Mouse (Mus musculus): ENCODE data around the gene Polr3b.

Polr3b gene

DNA sequence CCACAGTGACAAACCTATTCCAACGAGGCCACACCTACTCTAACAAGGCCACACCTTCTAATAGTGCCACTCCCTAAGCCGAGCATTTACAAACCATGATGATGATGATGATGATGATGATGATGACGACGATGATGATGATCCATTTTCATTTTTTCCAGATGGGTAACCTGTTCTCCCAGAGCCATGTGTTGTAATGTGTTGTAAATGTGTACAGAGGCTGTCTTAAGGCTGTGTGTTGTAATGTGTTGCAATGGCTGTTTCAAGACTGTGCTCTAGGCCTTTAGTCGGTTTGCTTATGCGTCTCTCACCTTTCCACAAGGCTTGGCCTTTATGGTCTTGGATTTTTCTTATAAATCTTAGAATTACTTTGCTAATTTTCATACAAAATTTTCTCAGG is 40.0 kb downstream of the Polr3b start:
- no peak for DNase-seq (ENCODE audit: low spot score)

DNA sequence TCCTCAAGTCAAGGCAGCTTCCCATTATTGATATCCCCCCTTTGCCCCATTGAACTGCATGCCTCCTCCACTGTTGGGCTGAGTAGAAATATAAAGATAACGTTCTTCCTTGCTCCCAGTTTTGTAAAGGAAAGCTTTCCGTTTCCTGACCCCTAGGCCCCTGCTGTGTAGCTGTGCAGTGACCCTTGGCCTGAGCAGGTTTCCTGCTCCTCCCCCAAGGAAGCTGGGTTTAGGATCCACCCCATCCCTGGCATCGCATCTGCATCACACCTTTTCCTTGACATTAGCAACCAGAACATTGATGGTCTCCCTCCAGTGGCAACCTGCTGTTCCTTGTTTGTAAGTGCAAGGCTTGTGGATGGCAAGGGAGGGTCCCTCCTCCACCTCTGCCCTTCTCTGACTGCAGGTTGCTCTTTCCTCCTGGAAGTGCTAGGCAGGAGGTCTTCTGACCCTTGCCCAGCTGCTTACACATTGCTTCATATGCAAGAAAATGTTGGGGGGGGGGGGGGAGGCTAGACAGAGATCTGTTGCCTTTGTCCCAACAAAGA is 43.7 kb downstream of the Polr3b start:
- no peak for DNase-seq (ENCODE audit: low spot score)

DNA sequence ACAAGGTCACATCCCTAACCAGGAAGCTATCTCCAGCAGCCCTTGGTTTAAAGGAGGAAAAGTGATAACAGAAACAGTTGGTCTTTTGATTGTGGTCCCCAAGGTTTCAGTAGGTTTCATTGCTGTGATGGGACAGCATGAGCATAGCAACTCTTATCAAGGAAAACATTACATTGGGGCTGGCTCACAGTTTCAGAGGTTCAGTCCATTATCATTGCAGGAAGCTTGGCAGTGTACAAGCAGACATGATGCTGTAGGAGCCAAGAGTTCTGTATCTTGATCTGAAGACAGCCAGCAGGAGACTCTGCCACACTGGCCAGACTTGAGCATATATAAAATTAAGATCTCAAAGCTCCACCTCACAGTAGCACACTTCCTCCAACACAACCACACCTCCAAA is 53.6 kb downstream of the Polr3b start:
- no peak for DNase-seq (ENCODE audit: low spot score)

DNA sequence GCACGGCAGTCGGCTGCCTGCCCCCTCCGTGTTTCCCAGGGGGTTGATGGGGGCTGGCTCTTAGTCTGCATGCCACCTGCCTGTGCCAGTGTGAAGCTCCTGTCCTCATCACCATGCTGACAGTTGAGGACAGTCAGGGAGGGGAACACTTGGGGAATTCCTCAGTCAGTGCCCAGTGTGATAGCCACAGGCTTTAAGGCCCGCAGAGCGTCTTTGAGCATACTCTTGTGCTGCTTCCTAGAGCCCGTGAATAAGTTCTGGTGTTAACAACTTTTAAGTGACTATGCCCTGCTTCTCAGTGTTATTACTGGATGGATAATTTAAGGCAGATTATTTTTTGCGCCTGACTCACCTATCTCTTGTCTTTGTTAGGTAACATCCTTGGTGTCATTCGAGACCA is 54.4 kb downstream of the Polr3b start:
- no peak for DNase-seq (ENCODE audit: low spot score)

- DNase-seq (ENCODE audit: low spot score), result no peak
Measured at GRCm38 (mm10) chr10:84677871-84678270, 55.8 kb downstream of the Polr3b start.

DNA sequence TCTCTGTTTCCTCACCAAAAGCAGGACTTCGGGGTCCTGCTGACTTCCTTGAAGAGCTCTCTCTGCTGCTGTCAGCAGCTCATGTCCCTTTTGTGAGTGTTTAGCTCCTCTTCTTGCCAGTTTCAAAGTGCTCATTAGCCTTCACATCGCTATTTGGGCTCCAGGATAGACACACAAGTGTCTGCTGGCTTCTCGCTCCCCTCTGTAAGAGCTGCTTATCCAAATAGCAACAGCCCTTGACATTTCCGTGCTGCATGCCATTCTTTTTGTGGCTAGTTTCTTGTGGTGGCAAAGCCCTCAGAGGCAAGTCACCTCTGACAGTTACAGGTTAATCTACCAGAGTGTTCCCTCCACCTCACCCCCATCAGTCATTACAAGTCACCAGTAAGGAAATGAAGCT is 56.3 kb downstream of the Polr3b start:
- no peak for DNase-seq (ENCODE audit: low spot score)

DNA sequence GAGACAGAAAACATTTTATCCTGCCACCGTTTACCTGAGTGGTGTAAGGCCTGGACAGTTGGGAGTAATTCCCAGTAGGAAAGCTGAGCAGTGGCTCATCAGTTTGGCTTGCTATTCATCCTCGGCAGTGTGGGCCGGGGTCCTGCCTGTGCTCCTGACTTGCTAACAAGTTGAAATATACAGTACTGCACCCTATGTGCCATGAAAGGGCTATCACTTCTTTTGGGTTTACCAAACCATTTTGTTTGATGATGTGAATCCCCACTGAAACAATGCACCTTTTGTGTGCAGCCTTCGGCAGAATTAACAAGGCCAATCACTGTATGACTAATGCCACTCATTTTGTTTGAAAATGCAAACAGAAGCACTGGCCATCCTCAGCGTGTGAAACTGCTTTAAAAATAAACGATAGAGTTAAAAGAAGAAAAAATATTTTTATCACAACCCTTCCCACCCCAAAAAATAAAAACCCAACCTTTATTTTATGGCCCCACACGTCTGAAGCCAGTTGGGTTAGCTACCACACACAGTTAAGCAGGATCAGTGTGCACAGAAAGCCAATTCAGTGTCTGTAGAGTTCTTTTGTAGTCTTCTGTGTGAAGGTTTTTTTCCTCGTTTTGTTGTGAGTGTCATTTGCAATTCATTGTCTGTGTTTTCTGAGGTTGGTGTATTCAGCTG is 63.5 kb downstream of the Polr3b start:
- no peak for DNase-seq (ENCODE audit: low spot score)

DNA sequence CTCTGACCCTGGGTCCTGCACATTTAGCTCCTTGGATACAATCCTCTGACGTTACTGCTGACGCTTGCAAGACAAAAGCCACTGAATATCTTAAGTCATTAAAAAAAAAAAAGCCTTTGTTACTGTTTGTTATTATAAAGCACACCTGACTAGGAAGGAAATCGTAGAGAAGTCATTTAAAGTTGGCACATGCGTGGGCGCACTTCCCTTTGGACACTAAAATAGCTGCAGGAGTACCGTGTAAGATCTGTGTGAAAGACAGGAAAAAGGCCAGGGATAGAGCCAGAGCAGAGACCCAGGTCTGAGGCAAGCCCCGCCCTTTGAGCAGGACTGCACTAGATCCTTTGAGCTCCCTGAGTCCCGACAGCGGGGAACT is 64.0 kb downstream of the Polr3b start:
- no peak for DNase-seq (ENCODE audit: low spot score)

- no peak for DNase-seq (ENCODE audit: low spot score)
Measured at GRCm38 (mm10) chr10:84686705-84687104, 64.6 kb downstream of the Polr3b start.

DNA sequence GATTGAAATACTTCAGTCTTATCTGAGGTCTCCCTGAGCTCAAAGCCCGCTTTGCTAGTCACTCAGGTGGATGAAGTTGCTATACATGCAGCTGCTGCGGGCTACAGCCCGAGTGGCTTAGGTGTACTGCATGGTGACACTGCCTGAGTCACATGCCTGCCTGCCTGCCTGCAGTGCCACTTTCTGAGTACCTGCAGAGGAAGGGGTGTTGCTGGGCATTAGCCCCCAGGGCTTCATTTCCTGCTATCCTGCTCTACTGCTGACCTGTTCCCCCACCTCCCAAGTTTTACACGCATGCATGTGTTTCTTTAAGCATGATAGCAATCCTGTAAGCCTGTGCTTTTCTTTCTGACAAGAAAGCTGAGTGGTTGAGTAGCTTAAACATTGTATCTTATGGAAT is 65.6 kb downstream of the Polr3b start:
- DNase-seq (ENCODE audit: low spot score), result no peak

- no peak for DNase-seq (ENCODE audit: low spot score)
Measured at GRCm38 (mm10) chr10:84689846-84690245, 67.8 kb downstream of the Polr3b start.

DNA sequence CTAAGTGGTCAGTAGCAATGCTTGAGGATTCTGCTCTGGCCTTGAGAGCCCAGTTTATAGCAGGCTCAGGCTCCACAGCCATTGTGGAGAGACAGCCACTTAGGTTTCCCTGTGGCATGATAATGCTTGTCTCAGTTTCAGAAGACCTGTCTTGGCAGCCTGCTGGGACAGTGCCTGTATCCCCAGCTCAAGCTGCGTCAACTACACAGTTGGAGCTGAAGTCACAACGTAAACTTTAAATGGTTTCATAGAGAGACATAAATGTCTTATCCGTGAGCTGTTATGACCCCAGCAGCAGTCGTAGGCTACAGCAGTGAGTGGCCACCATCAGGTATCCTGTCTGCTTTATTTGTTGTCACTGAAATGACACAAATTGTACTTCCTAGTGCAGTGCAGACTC is 68.7 kb downstream of the Polr3b start:
- DNase-seq (ENCODE audit: low spot score), result no peak

GRCm38 (mm10) chr10:84691692-84692091 is 69.6 kb downstream of the Polr3b start:
- no peak for DNase-seq (ENCODE audit: low spot score)

DNA sequence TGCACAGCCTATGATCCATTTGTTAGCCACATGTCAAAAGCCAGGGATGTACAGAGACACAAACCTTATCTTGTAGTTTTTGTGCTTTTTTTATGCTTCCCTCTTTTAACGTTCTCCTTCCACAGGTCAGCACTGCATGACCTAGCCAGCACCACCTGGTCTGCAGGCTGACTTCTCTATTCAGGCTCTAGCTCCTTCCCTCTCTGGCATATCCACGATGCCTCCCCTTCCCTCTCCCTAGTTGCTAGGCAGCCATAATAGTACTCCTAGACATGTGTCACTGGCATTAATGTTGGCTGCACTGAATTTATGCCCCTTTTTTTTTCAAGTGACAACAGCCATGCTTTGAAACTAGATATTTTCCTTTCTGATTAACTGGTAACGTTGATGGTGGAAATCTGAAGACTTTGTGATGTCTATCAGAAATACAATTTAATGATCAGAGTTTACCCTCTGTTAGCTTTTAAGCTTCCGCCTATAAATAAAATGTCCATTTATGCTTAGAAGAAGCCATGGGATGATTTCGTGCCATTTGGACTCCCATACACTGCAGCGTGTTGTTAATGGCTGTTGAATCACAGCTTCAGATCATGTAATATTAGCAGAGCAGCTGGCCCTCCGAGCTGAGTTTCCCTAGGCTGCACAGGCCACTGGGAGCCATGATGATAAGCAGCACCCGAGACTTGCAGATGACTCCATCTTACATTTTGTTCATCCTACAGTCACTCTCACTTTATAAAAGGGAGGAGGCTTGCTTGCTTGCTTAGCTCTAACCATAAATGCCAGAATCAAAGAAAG is 71.9 kb downstream of the Polr3b start:
- DNase-seq (ENCODE audit: low spot score), result no peak

DNA sequence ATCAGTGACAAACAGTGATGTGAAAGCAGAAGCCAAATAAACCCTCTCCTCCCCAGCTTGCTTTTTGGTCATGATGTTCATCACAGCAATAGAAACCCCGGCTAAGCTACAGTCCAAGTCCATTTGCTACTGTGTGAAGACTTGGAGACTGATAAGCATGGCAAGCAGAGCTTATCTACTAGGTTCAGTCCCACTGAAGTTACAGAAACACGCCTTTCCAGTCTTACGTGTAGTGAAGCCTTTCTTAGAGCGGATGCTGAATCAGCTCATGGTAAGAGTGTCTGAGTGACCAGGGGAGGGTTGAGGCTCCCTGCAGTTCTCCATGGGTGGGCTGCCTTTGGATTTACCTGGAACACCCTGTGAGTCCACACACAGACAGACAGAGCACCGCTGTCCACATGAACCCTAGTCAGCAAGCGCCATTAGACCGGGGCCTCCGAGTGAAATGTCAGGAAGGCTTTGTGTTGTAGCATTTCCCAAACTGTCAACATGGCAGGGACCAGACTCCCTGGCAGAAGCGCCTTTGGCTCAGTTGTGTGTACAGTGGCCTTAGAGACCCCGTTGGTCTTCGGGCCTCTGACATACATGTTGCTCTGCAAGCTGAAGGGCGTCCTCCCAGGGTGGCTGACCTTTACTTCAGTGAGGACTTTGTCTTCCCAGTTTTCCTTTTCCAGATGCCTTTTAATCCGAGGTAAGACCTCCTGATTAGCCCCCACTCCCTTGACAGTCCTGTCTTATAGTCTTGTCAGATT is 78.3 kb downstream of the Polr3b start:
- no peak for DNase-seq (ENCODE audit: low spot score)

- DNase-seq (ENCODE audit: low spot score), result no peak
Measured at GRCm38 (mm10) chr10:84701110-84701509, 79.0 kb downstream of the Polr3b start.

GRCm38 (mm10) chr10:84702115-84702514 is 80.0 kb downstream of the Polr3b start:
- no peak for DNase-seq (ENCODE audit: low spot score)

DNA sequence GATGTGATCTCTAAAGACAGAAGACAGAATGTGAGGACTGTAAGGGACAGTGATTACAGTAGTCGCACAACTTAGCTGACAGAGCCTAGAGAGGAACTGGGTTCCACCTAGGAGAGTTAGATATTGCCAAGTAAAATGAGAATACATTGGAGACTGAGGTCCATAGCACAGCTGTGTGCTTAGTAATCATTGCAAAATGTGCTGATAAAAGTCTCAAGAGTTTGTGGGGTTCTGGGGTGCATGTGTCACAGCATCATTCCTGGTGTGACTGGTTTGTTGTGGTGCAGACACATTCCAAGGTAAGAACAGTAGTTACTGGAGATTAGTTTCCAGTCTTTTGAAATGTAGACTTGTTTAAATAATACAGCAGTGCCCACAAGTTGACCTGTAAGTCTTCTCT is 82.5 kb downstream of the Polr3b start:
- DNase-seq (ENCODE audit: low spot score), result no peak

DNA sequence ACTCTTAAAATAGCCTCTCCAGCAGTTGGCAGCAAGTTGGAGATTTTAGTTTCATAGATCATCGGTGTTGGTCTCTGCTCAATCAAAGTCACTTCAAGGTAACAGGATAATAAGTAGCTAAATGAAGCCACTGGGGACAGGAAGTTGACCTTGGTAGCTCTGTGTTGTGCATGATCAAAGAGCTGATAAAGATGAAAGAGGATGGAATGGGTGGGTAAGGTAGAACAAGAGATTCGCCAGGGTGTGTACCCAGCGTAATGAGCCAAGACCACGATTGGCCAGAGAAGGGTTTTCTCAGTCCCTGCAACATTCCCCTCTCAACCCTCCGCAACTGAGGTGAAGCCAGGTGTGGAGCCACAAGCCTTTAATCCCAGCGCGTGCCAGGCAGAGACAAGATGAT is 83.1 kb downstream of the Polr3b start:
- no peak for DNase-seq (ENCODE audit: low spot score)

- DNase-seq (ENCODE audit: low spot score), result no peak
Measured at GRCm38 (mm10) chr10:84706543-84706942, 84.5 kb downstream of the Polr3b start.

- no peak for DNase-seq (ENCODE audit: low spot score)
Measured at GRCm38 (mm10) chr10:84707226-84707625, 85.1 kb downstream of the Polr3b start.

DNA sequence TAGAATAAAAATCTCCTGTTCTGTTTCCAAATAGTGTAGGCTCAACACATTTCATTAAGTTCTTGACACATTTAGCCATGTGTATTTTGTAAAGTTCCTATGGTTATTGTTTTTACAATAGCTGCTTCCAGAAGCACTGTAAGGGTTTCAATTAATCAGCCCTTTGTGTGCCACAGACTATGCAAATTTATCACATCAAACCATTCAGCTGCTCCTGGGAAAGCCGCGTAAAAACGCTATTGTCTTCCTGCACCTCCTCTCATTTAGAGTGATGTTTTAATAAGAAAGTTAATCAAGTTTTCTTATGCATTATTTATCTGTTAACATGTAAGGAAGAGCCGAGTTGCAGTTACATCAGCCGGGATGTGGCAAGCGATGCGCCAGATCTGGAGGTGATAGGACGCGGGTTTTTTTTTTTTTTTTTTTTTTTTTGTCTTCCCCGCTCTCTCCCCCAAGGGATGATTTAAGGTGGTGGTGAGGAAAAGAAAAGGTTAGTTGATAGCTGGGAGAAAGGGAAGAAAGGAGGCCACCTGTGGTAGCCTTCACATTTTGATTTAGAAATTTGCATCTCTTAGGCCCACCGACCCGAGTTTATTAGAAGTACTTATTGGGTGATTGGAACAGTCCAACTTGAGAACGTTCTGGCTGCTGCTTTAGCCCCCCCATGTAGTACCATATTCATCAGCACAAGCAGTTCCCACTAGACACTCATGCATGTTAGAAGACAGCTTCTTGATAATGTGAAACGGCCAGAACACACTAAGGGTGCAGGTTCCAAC is 85.8 kb downstream of the Polr3b start:
- DNase-seq (ENCODE audit: low spot score), result no peak

Measured in ovary, postnatal 10 days (tissue).